Mouse (Mus musculus) adipocyte (in vitro differentiated cells): ENCODE measurements around the gene Dnah11.
A peak's percentile ranks its signal among the peaks of the same experiment; 100 is the strongest.

Source experiments
- DNase-seq: peaks from one replicate; pipeline ENCODE4 v3.0.0-alpha.2; 2016; ENCODE audit warnings: low spot score

Dnah11 gene

DNA sequence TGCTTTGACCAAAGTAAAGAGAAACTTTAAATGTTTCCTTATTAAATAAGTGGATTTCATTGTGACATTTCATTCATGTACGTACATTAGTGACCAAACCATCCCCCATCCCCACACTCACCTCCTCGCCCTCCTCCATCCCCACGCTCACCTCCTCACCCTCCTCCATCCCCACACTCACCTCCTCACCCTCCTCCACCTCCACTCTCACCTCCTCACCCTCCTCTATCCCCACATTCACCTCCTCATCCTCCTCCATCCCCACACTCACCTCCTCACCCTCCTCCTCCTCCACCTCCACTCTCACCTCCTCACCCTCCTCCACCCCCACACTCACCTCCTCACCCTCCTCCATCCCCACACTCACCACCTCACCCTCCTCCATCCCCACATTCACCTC lies 337.6 kb downstream of the Dnah11 start:
- DNase-seq: no peak

DNA sequence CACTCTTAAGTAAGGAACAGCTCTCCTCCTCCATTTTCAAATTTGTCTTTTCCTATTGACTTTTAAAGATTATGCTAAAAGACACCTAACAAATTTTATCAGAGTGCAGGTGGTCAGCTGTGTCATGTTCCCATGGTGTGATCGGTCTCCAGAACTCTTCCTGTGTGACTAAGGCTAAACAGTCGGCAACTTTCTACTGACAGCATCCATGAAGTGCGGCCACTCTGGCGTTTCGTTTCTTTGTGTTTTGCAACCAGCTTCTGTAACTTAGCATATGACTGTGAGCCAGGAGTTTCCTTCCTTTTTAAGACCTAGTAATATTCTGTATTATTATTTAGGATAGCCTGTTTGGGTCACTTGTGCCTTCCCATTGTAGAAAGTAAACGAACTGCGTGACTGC lies 338.0 kb downstream of the Dnah11 start:
- DNase-seq: no peak

DNA sequence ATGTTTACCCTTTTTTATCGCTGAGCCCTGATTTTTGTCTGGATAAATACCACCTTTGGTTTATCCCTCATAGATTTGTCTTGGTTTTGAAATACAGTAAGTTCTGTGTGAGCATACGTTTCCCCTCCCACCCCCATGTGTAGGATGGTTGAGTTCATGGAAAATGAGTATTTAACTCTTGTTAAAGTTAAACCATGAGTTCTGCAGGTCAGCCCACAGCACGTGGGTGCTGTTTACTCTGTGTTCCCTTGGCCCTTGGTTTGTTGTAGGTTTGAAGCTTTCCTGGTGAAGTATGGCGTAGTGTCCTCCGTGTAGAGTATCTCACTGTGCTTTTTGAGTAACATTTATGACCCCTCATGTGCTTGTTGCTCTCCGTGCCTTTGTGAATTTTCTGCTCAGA lies 341.0 kb downstream of the Dnah11 start:
- no peak for DNase-seq

DNA sequence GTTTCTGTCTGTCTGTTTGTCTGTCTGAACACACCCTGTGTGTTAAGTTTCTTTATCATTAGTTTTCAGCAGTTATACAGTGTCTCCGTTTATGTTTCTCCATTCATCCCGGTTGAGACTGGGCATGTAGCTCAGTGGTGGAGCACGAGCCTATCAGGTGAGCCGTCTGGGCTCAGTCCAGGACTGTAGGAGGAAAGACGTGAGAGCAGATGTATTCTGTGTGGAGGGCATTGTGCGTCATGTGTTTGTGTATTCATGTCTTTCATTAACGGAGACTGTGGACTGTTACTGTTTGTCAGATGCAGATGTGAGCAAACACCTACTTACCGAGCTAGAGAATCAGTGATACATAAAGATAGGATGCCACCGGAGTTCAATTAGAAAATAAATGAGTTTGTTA lies 341.8 kb downstream of the Dnah11 start:
- no peak for DNase-seq

DNA sequence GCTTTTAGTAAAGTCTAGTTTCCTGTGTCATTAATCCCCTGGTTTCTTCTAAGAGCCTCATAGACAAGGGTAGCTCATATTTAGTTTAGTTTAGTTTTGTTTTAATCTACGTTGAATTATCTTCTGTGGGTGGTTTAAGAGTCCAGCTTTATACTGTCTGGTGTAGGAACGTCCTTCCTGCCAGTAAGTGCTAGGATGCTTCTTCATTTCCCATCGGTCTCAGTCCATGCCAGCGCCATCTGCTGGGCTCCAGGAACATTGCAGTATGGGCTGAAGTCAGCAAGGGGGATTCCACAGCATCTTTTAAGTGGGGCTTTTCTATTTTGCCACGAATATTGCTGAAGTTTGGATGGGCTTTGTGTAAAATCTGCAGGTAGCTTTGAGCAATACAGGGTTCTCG lies 345.5 kb downstream of the Dnah11 start:
- peak; percentile 54 for DNase-seq

DNA sequence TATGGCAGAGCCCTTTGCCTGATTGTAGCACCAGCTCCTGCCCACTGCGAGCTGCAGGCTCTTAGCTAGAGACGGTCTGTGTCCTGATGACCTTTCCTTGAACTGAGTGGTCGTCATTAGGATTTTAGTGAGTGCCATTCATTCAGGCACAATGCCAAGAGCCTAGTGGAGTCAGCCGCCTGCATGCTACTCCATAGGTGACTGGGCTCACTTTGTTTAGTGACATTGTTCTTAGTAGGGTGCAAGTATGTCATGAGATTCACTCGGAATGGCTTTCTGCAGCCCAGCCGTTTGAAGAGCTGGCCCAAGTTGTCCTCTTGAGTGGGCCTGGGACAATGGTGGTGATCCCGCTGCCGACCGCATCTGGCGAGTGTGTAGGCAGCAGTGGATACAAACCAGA lies 348.4 kb downstream of the Dnah11 start:
- no peak for DNase-seq

DNA sequence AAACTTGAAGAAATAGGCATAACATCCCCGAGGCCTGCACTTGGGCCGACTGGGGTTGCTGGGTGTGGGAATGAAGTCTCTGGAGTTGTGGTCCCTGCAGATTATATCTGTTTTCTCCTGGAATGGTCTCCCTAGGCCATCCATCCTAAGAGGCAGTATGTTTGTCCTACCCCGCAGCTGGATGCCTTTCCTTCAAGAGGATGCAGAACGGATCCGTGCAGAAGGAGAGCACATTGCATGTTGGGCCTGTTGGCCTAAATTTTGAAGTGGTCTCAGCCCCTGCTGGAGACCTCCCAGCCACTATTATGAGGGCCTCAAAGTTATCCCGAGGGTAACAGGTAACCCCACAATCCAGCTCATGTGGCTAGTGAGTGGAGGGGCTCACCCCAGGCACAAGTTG lies 350.2 kb downstream of the Dnah11 start:
- no peak for DNase-seq

DNA sequence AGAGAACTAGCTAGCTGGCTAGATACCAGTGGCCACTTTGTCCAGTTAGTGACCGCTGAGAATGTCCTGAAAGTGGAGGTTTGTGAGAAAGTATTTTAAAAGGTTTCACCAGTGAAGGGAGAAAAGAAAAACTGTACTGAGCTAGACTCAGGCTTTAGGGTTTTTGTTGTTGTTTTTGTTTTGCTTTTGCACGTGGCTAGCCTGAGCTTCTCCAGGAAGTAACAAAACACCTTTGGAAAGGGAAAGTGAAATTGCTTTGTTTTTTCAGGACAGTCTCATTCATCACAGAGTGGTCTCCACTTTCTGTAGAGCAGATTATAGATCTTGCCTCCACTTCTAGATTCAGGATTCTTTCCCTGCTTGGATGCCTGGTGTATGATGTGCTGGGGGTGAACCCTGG lies 353.9 kb downstream of the Dnah11 start:
- DNase-seq: no peak

DNA sequence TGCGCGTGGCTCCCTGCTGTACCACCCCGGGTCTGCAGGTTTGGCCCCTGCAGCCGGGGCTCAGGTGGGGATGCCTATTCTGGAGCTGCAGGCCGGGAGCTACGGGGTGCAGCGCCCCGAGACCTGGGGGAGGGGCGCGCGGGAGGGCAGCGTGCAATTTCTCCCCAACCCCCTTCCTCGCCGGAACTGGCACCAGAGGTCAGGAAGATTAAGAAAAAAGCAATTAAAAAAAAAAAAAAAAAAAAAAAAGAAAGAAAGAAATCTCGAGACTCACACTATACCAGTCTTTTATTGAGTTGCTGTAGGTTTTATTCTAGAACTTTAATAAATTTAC lies 354.8 kb downstream of the Dnah11 start:
- DNase-seq: no peak

DNA sequence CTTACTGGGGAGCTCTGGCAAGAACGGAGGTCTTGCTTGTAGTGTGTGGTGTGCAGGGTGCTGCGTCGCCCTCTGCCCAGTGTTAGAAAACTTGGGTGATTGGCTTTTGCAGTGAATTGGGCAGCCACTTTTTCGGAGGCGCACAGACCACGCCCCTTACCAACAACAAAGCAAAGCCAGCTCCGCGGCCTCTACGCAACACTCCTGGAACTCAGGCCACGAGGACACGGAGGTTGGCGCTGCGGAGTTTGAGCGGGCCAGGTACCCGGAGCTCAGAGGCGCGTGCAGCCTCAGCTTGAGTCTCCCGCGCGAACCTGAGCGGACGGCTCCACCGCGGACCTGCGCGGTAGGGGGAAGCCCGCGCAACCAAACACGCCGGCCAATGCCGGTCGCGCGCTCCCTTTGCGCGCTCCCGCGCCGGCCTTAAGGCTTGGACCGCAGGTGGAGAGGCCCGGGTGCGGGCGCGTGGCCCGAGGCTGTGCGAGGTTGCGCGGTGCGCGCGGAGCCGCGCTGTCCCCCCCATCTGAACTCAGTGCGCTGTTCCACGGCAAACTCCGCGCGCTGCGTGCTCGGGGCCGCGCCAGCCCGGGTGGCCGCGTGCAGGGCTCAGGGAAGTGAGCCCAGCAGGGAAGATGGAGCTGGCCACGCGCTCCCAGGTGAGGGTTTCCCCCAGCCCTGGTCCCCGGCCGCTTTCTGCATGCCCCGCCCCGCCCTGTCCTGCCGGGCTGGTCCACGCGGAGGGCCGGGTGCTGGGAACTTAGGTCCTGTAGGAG lies 355.4 kb downstream of the Dnah11 start:
- peak; percentile 48 for DNase-seq

DNA sequence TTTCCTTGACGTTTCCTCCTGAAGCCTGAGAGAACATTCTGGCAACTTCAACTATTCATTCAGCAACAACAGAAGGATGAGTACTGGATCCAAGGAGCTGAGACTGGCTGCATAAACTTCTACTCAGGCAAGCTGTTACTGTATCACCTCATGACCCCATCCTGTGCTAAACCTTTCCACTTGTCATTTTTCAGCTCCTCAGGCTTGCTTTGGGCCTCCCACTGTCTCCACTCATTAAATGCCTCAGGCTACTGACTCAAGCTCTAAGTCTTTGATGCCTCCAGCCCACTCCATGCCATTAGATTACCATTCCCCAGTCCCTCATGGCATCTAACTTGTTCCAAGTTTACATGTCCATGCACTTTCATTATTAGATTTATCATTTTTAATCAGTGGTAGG lies 356.2 kb downstream of the Dnah11 start:
- no peak for DNase-seq

DNA sequence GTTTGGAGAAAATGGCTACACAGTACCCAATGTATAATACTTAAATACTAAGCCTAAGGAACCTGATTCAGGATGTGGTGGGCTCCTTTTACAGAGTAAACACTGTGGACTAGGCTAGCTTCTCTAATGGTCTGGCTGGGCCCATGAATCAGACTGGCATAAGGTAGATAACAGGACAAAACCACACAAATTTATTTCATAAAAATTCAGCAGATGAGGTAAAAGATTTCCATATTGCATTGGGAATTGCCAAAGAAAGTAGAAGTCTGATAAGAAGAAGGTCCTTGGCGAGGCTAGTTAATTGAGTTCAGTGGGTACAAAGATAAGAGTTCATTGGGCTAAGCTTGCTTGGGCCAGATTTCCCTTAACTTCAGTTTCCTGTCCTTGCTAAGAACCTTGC lies 358.1 kb downstream of the Dnah11 start:
- no peak for DNase-seq

DNA sequence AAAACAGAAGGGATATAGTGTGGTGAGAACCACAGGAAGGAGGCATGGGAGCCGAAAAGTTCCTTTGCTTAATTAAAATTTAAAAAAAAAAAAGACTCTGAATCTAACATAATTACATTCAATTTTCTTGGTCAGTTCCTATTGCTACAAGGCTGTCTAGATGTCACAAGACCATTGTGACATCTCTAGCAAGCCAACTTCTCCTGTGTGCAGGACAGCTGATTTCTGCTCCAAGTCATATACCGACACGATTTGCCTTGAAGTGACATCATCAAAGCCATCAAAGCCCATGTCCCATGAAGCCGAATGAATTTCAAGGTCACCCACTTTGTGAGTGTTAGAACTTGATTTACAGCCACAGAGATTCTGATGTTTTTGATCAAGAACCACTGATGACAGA lies 361.5 kb downstream of the Dnah11 start:
- no peak for DNase-seq

DNA sequence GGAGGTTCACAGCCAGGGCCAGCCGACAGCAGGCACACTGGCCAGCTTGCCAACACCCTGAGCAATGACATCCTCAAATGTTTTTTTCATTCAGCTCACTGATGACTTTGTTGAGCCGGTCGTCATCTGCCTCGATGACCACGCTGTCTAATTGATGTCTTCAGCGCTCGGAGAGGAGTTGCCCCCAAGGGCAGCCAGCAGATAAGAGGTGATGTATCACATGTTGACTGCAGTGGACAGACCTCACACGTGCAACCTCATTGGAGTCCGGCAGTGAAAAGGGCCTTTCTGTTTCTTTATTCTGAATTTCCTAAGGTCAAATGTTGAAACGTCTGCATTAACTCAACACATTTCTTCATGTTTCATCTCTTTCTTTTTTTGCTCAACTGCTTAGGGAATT lies 363.5 kb downstream of the Dnah11 start:
- DNase-seq: no peak

DNA sequence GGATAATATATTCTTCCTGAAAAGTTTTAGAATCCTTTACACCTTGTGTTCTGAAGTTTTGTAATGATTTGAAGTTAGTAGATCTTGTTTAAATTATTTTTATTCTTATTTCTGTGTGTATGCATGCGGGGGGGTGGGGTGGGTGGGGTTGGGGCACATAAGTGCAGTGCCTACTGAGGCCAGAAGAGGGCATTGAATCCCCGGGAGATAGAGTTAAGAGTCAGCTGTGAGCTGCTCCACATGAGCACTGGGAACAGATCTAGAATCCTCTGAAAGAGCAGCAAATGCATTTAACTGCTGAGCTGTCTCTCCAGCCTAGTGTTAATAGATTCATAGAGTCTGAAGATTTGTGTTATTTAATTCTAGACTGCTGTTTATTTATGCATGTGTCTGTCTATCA lies 364.2 kb downstream of the Dnah11 start:
- DNase-seq: no peak

DNA sequence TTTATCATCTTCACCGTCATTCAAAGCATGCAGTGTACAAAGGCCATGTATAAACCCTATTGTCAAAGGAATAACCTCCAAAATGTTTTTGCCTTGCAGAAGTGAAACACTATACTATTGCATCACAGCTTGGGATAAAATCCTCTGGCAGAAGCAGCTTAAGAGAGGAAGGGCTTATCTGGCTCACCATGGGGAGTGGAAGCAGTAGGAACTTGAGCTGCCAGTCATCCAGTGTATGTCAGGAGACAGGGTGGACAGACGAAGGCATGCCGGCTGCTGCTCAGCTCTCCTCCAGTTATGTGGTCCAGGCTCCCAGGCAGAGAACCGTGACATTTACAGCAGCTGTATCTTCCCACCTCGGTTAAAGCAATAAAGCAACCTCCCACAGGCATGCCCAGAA lies 366.7 kb downstream of the Dnah11 start:
- DNase-seq: no peak

DNA sequence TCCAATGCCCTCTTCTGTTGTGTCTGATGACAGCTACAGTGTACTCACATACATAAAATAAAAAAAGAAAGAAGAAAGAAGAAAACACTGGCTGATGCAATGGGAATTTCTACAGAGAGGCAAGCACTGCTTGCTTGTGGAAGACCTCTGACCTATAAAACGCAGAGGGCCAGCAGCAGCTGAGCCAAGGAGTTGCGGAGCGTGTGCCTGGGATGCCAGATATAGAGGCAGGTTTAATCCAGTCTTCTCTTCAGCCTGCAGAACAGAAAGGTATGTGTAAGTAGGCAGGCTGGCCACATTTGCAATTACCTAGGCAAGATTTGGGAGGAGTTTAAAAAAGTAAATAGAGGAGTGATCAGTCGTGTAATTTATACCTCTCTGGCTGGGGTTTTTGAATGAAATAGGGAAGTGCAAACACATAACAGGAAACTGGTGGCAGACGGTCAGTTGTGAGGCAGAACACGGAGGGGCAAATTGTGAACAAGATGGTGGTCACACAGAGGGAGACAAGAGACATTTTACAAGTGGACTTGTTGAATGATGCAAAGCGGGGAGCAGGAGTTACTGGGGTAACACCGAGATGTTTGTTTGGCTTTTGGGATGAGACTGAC lies 367.4 kb downstream of the Dnah11 start:
- peak; percentile 76 for DNase-seq

DNA sequence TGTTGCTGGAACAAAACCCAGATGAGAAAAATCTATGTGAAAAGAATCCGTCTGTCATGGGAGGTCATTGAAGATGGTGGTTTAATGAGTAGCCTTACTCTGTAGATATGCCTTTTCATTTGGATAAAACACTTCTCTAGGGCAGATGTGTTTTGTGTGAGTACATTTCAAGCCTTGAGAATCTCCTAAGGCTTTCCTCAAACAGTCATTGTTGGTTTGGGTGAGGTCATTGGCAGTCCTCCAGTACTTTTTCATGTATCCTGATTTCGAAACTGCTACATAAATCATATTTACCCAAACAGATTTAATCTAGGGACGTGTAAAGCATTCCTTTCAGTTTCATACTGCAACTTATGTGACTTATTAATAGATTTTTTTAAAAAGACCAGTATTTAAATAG lies 370.5 kb downstream of the Dnah11 start:
- DNase-seq: peak; percentile 84
